Mouse (Mus musculus) liver, embryonic 14 days (tissue): ENCODE measurements around the gene Mea1. TPM values are rescaled to one million over a fixed set of nuclear protein-coding genes. Genes with fewer than 3 reads are reported as not detected.

ENCODE experiments used
- polyA plus RNA-seq: library from polyadenylated mRNA; depleted of rRNA; stranded (reverse); fragments of >200 nt; gene quantifications from 2 replicates; pipeline ENCODE4 v1.2.3, GENCODE M21; 2012; rRNA removed

Mea1 gene
- polyA plus RNA-seq, result 38.2 and 43.8 TPM in 2 replicates

GRCm38 (mm10) chr17:46678416-46678815 is at the start of gene Mea1:
Gene Mea1 (plus strand): TSS chr17:46678793.

GRCm38 (mm10) chr17:46645561-46646321 is 32.9 kb upstream of the Mea1 start, which contains the start of the genes Klc4 and Mrpl2:
Gene Klc4 (minus strand): TSS chr17:46646022.
Gene Mrpl2 (plus strand): TSS chr17:46646229.

GRCm38 (mm10) chr17:46650232-46651031 is 28.2 kb upstream of the Mea1 start, which contains the start of gene Cul7:
Gene Cul7 (plus strand): TSS chr17:46650337.

GRCm38 (mm10) chr17:46673850-46674529 is 4.6 kb upstream of the Mea1 start, which contains the start of gene Rrp36:
Gene Rrp36 (minus strand): TSS chr17:46674352.

GRCm38 (mm10) chr17:46680760-46681373 is 2.3 kb downstream of the Mea1 start, which contains the start of gene Klhdc3:
Gene Klhdc3 (minus strand): TSS chr17:46680914.

GRCm38 (mm10) chr17:46704887-46705835 is 26.6 kb downstream of the Mea1 start, which contains the start of gene Ppp2r5d:
Gene Ppp2r5d (minus strand): TSS chr17:46705111.

GRCm38 (mm10) chr17:46710959-46711597 is 32.5 kb downstream of the Mea1 start, which contains the start of gene Pex6:
Gene Pex6 (plus strand): TSS chr17:46711463.

GRCm38 (mm10) chr17:46728904-46729318 is 50.3 kb downstream of the Mea1 start, which contains the start of gene Gnmt:
Gene Gnmt (minus strand): TSS chr17:46729168.

Other genes starting within 250 kb of the Mea1 start
- 0.13 and 0.15 TPM in 2 replicates for gene Crip3, start 249.9 kb upstream of the Mea1 start, polyA plus RNA-seq
- not detected in 2 replicates for gene Slc22a7, start 240.3 kb upstream of the Mea1 start, polyA plus RNA-seq
- 0.01 TPM in 2 replicates for gene Ttbk1, start 191.1 kb upstream of the Mea1 start, polyA plus RNA-seq
- gene Dnph1, start 182.1 kb upstream of the Mea1 start, polyA plus RNA-seq, result 14.7 and 15.5 TPM in 2 replicates
- gene Cul9, start 132.4 kb upstream of the Mea1 start, polyA plus RNA-seq, result 0.53 and 0.63 TPM in 2 replicates
- 15.7 and 15.8 TPM in 2 replicates for gene Srf, start 122.6 kb upstream of the Mea1 start, polyA plus RNA-seq
- 3.6 and 3.7 TPM in 2 replicates for gene Ptk7, start 49.3 kb upstream of the Mea1 start, polyA plus RNA-seq
- 3.3 and 4.2 TPM in 2 replicates for gene Klc4, start 32.8 kb upstream of the Mea1 start, polyA plus RNA-seq
- gene Mrpl2, start 32.6 kb upstream of the Mea1 start, polyA plus RNA-seq, result 35.6 and 37.0 TPM in 2 replicates
- 13.2 and 13.9 TPM in 2 replicates for gene Cul7, start 28.5 kb upstream of the Mea1 start, polyA plus RNA-seq
- gene Rrp36, start 4.4 kb upstream of the Mea1 start, polyA plus RNA-seq, result 21.1 and 24.2 TPM in 2 replicates
- 34.0 and 41.3 TPM in 2 replicates for gene Klhdc3, start 2.1 kb downstream of the Mea1 start, polyA plus RNA-seq
- 22.5 and 25.0 TPM in 2 replicates for gene Ppp2r5d, start 26.3 kb downstream of the Mea1 start, polyA plus RNA-seq
- gene Pex6, start 32.7 kb downstream of the Mea1 start, polyA plus RNA-seq, result 8.4 and 8.9 TPM in 2 replicates
- gene Gnmt, start 50.4 kb downstream of the Mea1 start, polyA plus RNA-seq, result 15.3 and 17.4 TPM in 2 replicates
- gene Cnpy3, start 73.4 kb downstream of the Mea1 start, polyA plus RNA-seq, result 17.8 and 18.8 TPM in 2 replicates
- 0.01 and 0.07 TPM in 2 replicates for gene Ptcra, start 84.9 kb downstream of the Mea1 start, polyA plus RNA-seq
- gene 2310039H08Rik, start 93.8 kb downstream of the Mea1 start, polyA plus RNA-seq, result 32.9 and 35.8 TPM in 2 replicates
- gene Rpl7l1, start 103.9 kb downstream of the Mea1 start, polyA plus RNA-seq, result 44.3 and 52.4 TPM in 2 replicates
- 2.9 TPM in 2 replicates for gene Bicral, start 179.7 kb downstream of the Mea1 start, polyA plus RNA-seq
- gene Tbcc, start 211.9 kb downstream of the Mea1 start, polyA plus RNA-seq, result 8.6 and 9.1 TPM in 2 replicates
- not detected in 2 replicates for gene Prph2, start 231.7 kb downstream of the Mea1 start, polyA plus RNA-seq